Mouse (Mus musculus): ENCODE measurements around the gene Gm2016. TPM values are rescaled to one million over a fixed set of nuclear protein-coding genes. Genes with fewer than 3 reads are reported as not detected.
"Not testable (repeated sequence)": the region's sequence is repeated elsewhere in the genome, so short reads cannot be mapped to it uniquely, and the experiment has no call there.

The Gm2016 gene
- not detected in 2 replicates for polyA plus RNA-seq (2014; fragmentation: Nextera tagmentation; extraction: Ambion mirVana)

DNA sequence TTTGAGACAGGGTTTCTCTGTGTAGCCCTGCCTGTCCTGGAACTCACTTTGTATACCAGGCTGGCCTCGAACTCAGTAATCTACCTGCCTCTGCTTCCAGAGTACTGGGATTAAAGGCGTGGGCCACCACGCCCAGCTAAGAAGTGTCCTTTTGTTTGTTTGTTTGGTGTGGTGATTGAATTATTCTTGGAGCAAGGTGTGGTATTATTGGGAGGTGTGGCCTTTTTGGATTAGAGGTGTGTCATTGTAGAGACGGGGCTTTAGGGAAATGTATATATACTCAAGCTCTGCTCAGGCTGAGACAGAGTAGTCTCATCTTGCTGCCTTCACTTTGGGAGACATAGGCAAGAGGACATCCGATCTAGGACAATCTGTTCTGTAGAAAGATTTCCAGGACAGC lies at the start of gene Gm2016:
TSS of gene Gm2016 (plus strand) at position 301 of the 400 bp plus-strand sequence.
- not testable (repeated sequence) for H3K9me3 ChIP-seq (ENCODE audit: control insufficient read depth, low read length); H3K27me3 ChIP-seq (ENCODE audit: control insufficient read depth, insufficient read depth, low read length); H3K36me3 ChIP-seq (ENCODE audit: control insufficient read depth, insufficient read depth, low read length); H3K4me1 ChIP-seq (ENCODE audit: control insufficient read depth in 2 of 2, insufficient read depth in 2 of 2, low read length in 2 of 2); H3K9ac ChIP-seq (ENCODE audit: low read length); H3K4me3 ChIP-seq (ENCODE audit: control insufficient read depth in 1 of 2, insufficient read depth in 1 of 2, low read depth in 1 of 2, low read length in 2 of 2); H3K4me2 ChIP-seq (ENCODE audit: low read length); ATAC-seq (ENCODE audit: insufficient number of reproducible peaks, insufficient read depth, low FRiP score, low read depth); H3K27ac ChIP-seq (replicated peaks in 1 of 2; ENCODE audit: control insufficient read depth in 1 of 2, insufficient read depth in 1 of 2, low read depth in 2 of 2, low read length in 2 of 2)
- 71% methylated on average over 5 of the region's 5 CpGs for WGBS

DNA sequence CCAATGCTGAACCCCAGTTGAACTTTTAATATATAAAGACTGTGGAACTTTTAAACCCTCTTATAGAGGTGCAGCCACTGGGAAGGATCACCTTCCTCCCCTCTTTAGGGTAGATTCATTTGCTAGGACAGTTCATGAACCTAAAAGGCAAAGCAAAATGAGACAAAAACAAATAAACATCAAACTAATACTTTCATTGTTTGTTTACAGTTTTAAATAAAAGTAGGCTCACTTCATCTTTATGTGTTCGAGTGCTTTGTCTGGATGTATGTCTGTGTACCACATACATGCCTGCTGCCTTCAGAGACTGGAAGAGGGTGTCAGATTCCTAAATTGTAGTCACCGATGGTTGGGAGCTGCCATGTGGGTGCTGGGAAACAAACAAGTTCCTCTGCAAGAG lies 31.6 kb upstream of the Gm2016 start, which contains the start of gene Gm2001:
TSS of gene Gm2001 (minus strand) at position 101 of the 400 bp plus-strand sequence.
- not testable (repeated sequence) for H3K27me3 ChIP-seq (ENCODE audit: control insufficient read depth, insufficient read depth, low read length); H3K27ac ChIP-seq (replicated peaks in 1 of 2; ENCODE audit: control insufficient read depth in 1 of 2, insufficient read depth in 1 of 2, low read depth in 2 of 2, low read length in 2 of 2); H3K4me1 ChIP-seq (ENCODE audit: control insufficient read depth in 2 of 2, insufficient read depth in 2 of 2, low read length in 2 of 2); ATAC-seq (ENCODE audit: insufficient number of reproducible peaks, insufficient read depth, low FRiP score, low read depth); H3K4me2 ChIP-seq (ENCODE audit: low read length); H3K9ac ChIP-seq (ENCODE audit: low read length); H3K9me3 ChIP-seq (ENCODE audit: control insufficient read depth, low read length); H3K36me3 ChIP-seq (ENCODE audit: control insufficient read depth, insufficient read depth, low read length); H3K4me3 ChIP-seq (ENCODE audit: control insufficient read depth in 1 of 2, insufficient read depth in 1 of 2, low read depth in 1 of 2, low read length in 2 of 2)
- 46% methylated on average over 1 of the region's 2 CpGs for WGBS

DNA sequence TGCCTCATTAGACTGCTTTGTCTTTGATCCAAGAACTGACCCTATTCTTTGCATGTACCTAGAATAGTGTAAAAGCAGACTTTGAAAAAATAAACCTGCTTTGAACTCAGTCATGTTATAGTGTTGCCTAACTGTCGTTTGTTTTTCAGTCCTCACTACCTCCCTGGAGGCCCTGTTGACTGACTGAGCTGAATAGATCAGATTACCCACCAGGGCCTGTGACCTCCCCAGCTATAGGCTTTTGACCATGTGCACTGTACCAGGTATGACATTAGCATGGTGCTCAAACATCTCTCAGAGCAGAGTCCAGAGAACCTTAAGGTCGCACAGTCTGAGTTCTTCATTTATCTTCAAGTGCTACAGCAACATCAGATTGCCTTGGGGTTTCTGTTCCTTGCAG lies 23.2 kb upstream of the Gm2016 start:
- H3K9me3 ChIP-seq (ENCODE audit: control insufficient read depth, low read length); H3K4me3 ChIP-seq (ENCODE audit: control insufficient read depth in 1 of 2, insufficient read depth in 1 of 2, low read depth in 1 of 2, low read length in 2 of 2); H3K27ac ChIP-seq (replicated peaks in 1 of 2; ENCODE audit: control insufficient read depth in 1 of 2, insufficient read depth in 1 of 2, low read depth in 2 of 2, low read length in 2 of 2); H3K9ac ChIP-seq (ENCODE audit: low read length); H3K27me3 ChIP-seq (ENCODE audit: control insufficient read depth, insufficient read depth, low read length); H3K36me3 ChIP-seq (ENCODE audit: control insufficient read depth, insufficient read depth, low read length); H3K4me2 ChIP-seq (ENCODE audit: low read length); ATAC-seq (ENCODE audit: insufficient number of reproducible peaks, insufficient read depth, low FRiP score, low read depth); H3K4me1 ChIP-seq (ENCODE audit: control insufficient read depth in 2 of 2, insufficient read depth in 2 of 2, low read length in 2 of 2): not testable (repeated sequence)
- no CpG with 5 or more reads among the region's 2 CpGs for WGBS

DNA sequence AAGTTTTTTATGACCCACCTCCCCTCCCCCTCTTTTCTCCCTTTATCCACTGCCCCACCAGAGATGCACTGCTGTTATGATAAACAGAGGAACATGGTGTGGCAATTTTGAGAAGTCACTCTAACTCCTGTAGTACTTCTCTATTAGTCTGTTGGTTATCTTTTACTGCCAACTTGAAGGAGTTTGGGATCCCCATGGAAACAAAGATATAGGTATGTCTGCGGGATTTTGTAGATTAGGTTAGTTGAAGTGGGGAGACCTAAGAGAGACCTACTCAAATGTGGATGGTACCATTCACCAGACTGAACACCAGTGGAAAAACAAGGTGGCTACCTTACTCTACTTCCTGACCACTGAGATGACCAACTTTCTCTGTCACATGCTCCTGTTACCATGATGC lies 17.8 kb upstream of the Gm2016 start:
- H3K27ac ChIP-seq (replicated peaks in 1 of 2; ENCODE audit: control insufficient read depth in 1 of 2, insufficient read depth in 1 of 2, low read depth in 2 of 2, low read length in 2 of 2); H3K4me3 ChIP-seq (ENCODE audit: control insufficient read depth in 1 of 2, insufficient read depth in 1 of 2, low read depth in 1 of 2, low read length in 2 of 2); H3K36me3 ChIP-seq (ENCODE audit: control insufficient read depth, insufficient read depth, low read length); ATAC-seq (ENCODE audit: insufficient number of reproducible peaks, insufficient read depth, low FRiP score, low read depth); H3K4me1 ChIP-seq (ENCODE audit: control insufficient read depth in 2 of 2, insufficient read depth in 2 of 2, low read length in 2 of 2); H3K4me2 ChIP-seq (ENCODE audit: low read length); H3K9me3 ChIP-seq (ENCODE audit: control insufficient read depth, low read length); H3K9ac ChIP-seq (ENCODE audit: low read length); H3K27me3 ChIP-seq (ENCODE audit: control insufficient read depth, insufficient read depth, low read length): not testable (repeated sequence)
- 44% methylated on average over 1 of the region's 1 CpGs for WGBS

DNA sequence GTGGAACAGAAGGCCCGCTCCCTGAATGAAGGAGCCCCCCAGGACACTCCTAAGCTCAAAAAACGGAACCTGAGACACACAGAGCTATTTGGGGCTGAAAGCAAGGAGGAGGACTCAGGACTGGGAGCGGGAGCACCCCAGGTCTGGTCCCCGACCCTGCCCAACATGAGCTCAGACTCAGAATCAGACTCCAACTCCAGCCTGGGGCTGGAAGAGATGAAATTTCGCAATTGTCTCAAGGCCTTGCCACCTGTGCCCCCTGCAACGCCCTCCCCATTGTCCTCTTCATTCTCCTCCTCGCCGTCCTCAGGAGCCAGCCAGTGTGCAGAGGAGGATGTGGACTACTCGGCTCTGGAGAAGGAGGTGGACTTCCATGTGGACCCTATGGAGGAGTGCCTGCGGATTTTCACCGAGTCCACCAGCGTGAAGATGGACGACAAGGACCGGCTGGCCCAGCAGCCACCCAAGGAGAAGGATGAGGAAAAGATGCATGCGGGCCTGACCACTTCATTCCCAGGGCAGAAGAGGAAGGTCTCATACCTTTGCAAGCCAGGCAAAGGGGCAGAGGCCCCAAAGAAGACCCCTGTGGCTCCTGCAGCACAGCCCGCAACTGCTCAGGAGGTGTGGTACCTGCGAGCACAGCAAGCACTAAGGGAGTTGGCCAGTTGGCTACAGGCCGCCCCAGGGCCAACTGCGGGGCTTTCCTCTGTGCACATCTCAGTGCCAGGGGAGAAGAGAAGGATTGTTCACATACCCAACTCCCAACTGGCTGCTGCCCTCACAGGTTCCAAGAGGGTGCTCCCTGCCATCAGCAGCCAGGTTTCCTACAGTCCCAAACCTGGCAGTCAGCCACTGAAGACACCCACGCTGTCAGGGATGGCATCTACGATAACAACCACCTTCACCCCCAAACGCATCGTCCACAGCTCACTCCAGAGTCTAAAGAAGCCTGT lies 11.9 kb upstream of the Gm2016 start:
- not testable (repeated sequence) for H3K4me3 ChIP-seq (ENCODE audit: control insufficient read depth in 1 of 2, insufficient read depth in 1 of 2, low read depth in 1 of 2, low read length in 2 of 2); ATAC-seq (ENCODE audit: insufficient number of reproducible peaks, insufficient read depth, low FRiP score, low read depth); H3K9me3 ChIP-seq (ENCODE audit: control insufficient read depth, low read length); H3K27me3 ChIP-seq (ENCODE audit: control insufficient read depth, insufficient read depth, low read length); H3K9ac ChIP-seq (ENCODE audit: low read length); H3K27ac ChIP-seq (replicated peaks in 1 of 2; ENCODE audit: control insufficient read depth in 1 of 2, insufficient read depth in 1 of 2, low read depth in 2 of 2, low read length in 2 of 2); H3K4me1 ChIP-seq (ENCODE audit: control insufficient read depth in 2 of 2, insufficient read depth in 2 of 2, low read length in 2 of 2); H3K4me2 ChIP-seq (ENCODE audit: low read length); H3K36me3 ChIP-seq (ENCODE audit: control insufficient read depth, insufficient read depth, low read length)
- 79% methylated on average over 23 of the region's 23 CpGs for WGBS

DNA sequence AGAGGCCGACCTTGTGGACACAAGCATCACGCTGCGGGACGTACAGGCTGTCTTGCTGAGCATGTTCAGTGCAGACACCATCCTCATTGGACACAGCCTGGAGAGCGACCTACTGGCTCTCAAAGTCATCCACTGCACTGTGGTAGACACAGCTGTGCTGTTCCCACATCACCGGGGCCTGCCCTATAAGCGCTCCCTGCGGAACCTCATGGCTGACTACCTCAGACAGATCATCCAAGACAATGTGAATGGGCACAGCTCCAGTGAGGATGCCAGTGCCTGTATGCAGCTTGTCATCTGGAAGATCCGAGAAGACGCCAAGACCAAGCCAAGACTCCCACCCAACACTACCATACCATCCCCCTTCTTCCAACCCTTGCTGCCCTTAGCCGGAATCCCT lies 10.2 kb upstream of the Gm2016 start:
- H3K4me3 ChIP-seq (ENCODE audit: control insufficient read depth in 1 of 2, insufficient read depth in 1 of 2, low read depth in 1 of 2, low read length in 2 of 2); H3K27me3 ChIP-seq (ENCODE audit: control insufficient read depth, insufficient read depth, low read length); H3K36me3 ChIP-seq (ENCODE audit: control insufficient read depth, insufficient read depth, low read length); H3K9ac ChIP-seq (ENCODE audit: low read length); H3K4me1 ChIP-seq (ENCODE audit: control insufficient read depth in 2 of 2, insufficient read depth in 2 of 2, low read length in 2 of 2); H3K4me2 ChIP-seq (ENCODE audit: low read length); H3K9me3 ChIP-seq (ENCODE audit: control insufficient read depth, low read length); H3K27ac ChIP-seq (replicated peaks in 1 of 2; ENCODE audit: control insufficient read depth in 1 of 2, insufficient read depth in 1 of 2, low read depth in 2 of 2, low read length in 2 of 2): not testable (repeated sequence)
- 86% methylated on average over 9 of the region's 11 CpGs for WGBS
- ATAC-seq (ENCODE audit: insufficient number of reproducible peaks, insufficient read depth, low FRiP score, low read depth): 0 out of 2 replicates have a peak, but pooled peaks have one; percentile 10

DNA sequence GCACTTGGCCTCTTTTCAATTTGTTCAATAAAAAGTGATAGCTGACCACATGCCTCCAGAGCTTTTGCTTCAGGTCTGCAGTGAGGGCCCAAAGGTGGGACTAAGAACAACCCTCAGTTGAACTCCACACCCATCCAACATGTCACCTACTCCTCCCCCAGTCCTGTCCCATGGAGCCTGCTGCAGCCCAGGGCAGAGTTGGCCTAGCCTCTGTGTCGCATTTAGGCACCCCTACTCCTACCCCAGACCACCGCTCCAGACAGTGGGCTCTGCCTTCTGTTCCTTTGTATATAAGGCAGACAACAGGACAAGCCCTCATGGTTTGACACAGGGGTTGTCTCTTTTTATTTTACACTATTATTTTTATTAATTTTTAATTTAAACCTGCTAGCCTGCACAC lies 9.8 kb upstream of the Gm2016 start:
- not testable (repeated sequence) for H3K9ac ChIP-seq (ENCODE audit: low read length); ATAC-seq (ENCODE audit: insufficient number of reproducible peaks, insufficient read depth, low FRiP score, low read depth); H3K4me2 ChIP-seq (ENCODE audit: low read length); H3K4me3 ChIP-seq (ENCODE audit: control insufficient read depth in 1 of 2, insufficient read depth in 1 of 2, low read depth in 1 of 2, low read length in 2 of 2); H3K9me3 ChIP-seq (ENCODE audit: control insufficient read depth, low read length); H3K27ac ChIP-seq (replicated peaks in 1 of 2; ENCODE audit: control insufficient read depth in 1 of 2, insufficient read depth in 1 of 2, low read depth in 2 of 2, low read length in 2 of 2); H3K27me3 ChIP-seq (ENCODE audit: control insufficient read depth, insufficient read depth, low read length); H3K36me3 ChIP-seq (ENCODE audit: control insufficient read depth, insufficient read depth, low read length); H3K4me1 ChIP-seq (ENCODE audit: control insufficient read depth in 2 of 2, insufficient read depth in 2 of 2, low read length in 2 of 2)
- WGBS: 71% methylated on average over 2 of the region's 2 CpGs

DNA sequence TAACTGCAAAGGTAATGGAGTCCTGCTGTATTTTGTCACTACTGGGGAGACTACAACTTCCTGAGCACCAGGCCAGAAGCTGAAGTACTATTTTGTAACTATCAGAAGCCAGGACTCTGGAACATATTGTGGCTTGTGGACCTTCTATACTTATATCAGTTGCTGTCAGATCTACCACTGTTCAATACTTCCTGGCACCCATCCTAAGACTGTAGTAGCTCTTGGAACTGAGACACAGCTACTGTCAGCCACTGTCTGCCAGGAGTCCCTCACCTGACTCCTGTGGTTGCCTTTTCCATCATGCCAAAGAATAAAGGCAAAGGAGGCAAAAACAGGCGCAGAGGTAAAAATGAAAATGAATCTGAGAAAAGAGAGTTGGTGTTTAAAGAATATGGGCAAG lies 21.2 kb downstream of the Gm2016 start, which contains the start of gene Gm2022:
TSS of gene Gm2022 (plus strand) at position 301 of the 400 bp plus-strand sequence.
- not testable (repeated sequence) for H3K9me3 ChIP-seq (ENCODE audit: control insufficient read depth, low read length); H3K4me3 ChIP-seq (ENCODE audit: control insufficient read depth in 1 of 2, insufficient read depth in 1 of 2, low read depth in 1 of 2, low read length in 2 of 2); H3K4me2 ChIP-seq (ENCODE audit: low read length); H3K4me1 ChIP-seq (ENCODE audit: control insufficient read depth in 2 of 2, insufficient read depth in 2 of 2, low read length in 2 of 2); H3K27ac ChIP-seq (replicated peaks in 1 of 2; ENCODE audit: control insufficient read depth in 1 of 2, insufficient read depth in 1 of 2, low read depth in 2 of 2, low read length in 2 of 2); H3K36me3 ChIP-seq (ENCODE audit: control insufficient read depth, insufficient read depth, low read length); H3K27me3 ChIP-seq (ENCODE audit: control insufficient read depth, insufficient read depth, low read length); ATAC-seq (ENCODE audit: insufficient number of reproducible peaks, insufficient read depth, low FRiP score, low read depth); H3K9ac ChIP-seq (ENCODE audit: low read length)
- WGBS: 67% methylated on average over 1 of the region's 1 CpGs
